Mouse (Mus musculus) erythroid progenitor cell, adult 5-6 weeks (primary cell): ENCODE measurements around the gene Hsph1. TPM values are rescaled to one million over a fixed set of nuclear protein-coding genes. Genes with fewer than 3 reads are reported as not detected.

Experiments
- ATAC-seq: replicated peaks from 2 replicates; pipeline ENCODE4 v1.8.0; 2016; ENCODE audit warnings: moderate number of reproducible peaks, mild to moderate bottlenecking, moderate TSS enrichment, inconsistent platforms; ENCODE audit not compliant: poor library complexity, low FRiP score, severe bottlenecking
- total RNA-seq, 2 experiments: library from RNA; stranded (forward) in 1 of 2; stranded (reverse) in 1 of 2; fragments of 150-400 nt in 1 of 2; fragments of 186-747, 209-891 nt in 1 of 2; gene quantifications; 2 replicates each; pipeline versions ENCODE4 v1.2.3 to v1.2.4; 2015 to 2017; ENCODE audit warnings: low replicate concordance in 2 of 2

The Hsph1 gene
- total RNA-seq, 2 experiments from 2014 or later = 3.8 to 36.9 TPM

DNA sequence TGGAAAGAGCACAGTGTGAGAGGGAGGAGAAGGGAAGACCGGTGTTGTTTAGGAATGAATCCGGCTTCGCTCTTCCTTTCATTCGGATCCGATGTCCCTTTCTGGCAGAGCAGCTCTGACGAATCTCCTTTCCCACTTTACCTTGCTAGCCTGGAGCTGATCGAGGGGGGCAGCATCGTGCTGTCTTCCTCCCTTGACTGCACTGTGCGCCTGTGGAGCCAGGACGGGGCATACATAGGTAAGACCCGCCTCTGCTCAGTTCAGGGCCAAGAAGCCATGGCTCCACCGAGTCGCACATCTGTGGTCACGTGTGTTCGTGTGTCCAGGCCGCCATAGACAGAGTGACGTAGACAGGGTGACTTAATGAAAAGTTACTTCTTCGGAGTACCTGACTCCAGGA lies 38.8 kb downstream of the Hsph1 start:
- ATAC-seq = no peak; the same call in 1 of the 2 replicates

DNA sequence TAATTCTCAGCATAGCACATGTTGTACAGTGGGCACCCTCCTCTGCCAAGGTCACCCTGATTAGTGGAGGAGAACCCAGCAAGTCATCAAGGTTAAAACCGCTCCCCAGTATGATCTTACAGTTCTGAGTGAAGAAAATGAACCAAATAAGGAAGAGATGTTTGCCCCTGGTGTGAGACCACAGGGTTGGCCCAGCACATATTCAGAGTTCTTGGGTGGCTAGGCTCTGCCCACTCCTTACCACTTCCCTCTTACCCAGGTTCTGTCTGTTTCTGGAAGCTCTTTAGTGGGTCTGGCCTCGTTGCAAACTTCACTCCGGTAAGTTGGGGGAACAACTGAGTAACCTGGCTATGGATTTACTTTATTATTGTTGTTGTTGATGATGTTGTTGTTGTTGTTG lies 42.0 kb downstream of the Hsph1 start:
- no peak for ATAC-seq

DNA sequence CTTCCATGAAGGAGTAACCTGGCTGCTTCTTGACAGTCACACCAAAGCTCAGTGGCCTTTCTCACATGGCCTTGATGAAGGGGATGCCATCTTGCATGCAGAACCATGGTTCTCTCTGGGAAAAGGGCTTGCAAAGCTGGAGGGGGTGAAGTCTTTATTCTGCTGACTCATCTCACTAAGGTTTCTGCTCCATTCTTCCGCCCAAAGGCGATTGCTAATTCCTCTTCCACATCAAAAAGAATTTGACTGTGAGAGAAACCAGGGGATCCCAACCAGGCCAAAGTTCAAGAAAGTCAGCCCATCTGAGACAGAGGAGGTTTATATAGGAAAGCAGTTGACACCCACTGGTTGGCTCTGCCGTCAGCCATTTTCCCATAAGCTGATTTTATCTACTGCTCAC lies 46.2 kb downstream of the Hsph1 start:
- no peak for ATAC-seq

DNA sequence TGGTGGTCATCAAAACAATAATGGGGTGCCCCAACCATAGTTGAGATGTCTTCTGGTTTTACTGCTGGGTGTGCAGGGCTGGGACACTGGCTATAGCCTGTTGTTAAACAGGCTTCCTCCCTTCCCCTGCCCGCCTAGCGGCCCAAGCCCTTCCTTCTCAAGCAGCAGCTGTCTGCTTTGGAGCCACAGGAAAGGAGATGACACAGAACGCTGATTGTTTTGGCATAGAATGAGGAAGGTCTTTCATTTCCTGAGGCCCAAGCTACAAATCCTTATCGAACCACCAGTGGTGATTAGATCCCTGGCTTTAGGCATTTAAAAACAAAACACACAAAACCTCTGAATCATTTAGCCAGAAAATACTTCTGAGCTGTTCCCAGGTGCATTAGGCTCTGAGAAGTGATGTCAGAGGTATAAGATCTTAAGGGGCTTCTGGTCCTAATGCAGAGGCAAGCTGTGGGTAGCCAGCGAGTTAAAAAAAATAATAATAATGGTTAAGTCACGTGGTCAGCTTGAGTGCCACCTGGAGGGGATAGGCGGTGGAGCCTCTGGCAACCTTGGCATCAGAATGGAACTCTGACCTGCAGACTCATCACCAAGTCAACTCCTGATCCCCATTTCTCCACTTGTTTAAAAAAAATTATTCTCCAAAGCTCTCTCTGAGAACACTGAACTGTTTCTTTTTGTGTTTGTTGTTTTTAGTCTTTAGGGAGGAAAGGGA lies 47.2 kb downstream of the Hsph1 start:
- no peak for ATAC-seq

DNA sequence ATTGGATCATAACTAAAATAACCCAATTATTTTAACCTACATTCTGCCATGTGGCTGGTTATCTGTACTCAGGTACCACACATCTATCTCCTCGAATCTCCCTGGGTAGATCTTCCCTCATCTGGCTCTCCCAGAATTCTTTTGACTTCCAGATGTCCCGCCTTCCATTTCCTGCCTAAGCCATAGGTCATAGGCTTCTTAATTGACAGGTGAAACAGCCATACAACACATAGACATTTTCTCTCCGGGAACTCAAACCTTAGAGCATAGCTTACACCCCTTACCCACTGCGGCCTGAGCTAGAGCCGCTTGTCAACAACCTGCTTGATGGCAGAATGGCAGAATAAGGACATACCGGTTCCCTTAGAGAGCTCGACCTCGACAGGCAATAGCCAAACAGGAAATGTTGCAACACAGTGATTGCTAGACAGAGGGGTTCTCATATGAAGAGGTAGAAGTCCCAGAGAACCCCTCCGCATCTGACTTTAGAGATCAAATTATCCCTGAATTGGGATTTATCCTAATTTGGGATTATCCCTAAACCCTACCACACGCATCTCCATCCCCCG lies 48.8 kb downstream of the Hsph1 start:
- no peak for ATAC-seq

DNA sequence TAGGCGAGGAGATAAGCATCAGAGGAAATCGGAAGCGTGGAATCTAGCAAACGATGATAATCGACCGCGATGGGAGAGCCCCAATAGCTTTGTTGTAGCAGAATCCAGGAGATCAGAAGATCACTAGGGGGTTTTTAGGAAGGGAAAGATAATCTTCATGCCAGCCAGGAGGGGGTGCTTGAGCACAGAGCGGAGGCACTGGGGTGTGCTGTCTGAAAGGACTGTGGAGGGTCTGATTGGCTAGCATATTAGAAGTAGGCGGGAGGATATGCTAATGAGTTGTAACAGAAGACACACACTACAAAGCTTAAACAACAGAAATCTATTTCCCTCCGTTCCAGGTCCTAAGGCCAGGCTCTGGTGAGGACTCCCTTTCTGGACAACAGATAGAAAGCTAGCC lies 50.3 kb downstream of the Hsph1 start:
- no peak for ATAC-seq

DNA sequence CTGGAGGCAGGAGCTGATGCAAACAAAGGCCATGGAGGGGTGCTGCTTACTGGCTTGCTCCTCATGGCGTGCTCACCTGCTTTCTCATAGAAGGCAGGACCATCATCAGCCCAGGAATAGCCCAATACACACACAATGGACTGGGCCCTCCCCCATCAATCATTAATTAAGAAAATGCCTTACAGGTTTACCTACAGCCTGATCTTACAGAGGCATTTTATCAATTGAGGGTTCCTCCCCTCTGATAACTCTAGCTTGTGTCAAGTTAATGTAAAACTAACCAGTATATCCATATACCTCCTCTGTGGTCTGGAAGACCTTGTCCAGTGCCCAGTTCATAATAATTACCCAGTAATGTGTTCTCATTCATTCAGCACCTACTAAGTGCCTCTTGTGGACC lies 50.9 kb downstream of the Hsph1 start:
- no peak for ATAC-seq

DNA sequence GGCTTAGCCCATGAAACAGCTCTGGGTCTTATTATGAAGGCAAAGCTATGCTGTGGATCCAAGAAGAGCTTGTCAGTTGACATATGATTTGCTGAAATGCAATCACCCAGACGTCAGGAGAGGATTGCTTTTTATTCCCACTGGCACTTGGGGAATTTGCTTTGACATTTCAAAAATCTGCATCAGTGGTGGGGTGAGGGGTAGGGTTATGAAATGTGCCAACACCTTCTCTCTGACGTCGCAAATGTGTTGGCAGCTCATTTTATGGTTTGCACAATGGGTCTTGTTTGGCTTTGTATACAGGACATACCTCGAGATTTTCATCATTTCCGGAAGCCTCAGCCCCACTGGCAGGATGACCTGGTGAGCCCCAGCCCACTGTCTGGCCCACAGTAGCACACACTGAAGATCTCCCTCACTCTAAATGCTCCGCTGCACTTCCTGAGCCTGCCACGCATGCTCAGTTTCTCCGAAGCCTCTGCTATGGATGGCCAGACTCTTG lies 52.0 kb downstream of the Hsph1 start:
- ATAC-seq = no peak

DNA sequence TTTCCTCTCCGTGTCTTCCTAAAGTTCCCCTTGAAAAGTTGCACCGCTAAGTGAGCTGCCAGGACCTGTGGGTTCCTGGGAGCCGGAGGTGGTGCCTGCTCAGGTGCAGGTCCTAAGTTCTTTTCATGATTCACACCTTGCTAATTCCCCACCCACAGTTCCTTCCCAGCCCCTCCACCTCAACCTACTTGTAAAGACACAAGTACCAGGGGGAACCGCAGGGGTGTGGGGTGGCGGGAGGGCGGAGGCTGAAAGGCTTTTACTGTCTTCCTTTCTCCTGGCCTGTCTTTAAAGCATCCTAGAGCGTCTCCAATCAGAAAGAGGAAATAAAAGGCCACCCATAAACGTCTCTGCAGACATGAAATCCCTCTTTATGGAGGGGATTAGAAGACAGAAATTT lies 52.7 kb downstream of the Hsph1 start:
- ATAC-seq = no peak

DNA sequence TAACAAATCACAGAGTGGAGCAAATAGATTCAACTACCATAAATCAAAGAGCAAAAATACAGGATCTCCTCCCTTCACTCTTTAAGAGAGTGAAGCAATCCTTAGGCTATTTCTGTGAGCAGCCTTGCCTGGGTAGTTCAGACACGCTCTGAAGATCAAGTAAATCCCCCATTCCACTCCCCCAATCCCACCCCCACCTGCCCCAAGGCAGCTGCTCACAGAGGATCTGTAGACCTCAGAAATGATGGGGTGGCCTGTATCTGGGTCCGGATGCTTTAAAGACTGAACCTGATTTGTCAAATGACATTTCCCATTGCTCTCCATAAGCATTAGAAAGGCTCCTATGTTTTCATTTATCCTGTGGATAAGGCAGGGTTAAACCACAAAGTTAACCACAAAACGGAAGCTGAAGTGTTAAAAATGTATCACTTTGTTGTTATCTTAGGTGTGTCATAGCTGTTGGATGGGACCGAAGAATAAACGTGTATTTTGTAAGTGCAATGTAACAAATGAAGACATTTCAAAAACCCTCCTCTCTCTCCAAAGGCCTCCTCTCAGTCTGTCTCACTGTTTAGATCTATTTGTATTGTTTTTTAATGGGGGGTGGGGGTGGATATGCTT lies 53.4 kb downstream of the Hsph1 start:
- no peak for ATAC-seq

DNA sequence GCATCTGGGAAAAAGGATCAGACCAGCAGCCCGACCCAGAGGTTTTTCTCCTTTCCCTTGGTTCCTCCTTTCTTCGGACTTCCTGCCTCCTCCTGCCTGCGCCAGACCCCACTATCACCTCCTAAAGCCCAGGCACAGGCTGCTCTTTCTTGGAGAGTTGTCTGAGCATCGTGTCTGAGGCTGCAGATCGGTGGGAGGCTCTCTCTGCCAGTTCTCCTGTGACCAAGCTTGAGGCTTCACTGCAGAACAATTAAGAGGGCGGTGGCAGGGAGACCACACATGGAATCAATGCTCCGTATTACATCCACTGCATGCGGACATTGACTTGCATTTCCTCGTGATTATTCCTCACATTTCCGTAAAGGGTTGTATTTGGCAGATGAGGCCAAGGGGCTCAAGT lies 58.7 kb downstream of the Hsph1 start:
- no peak for ATAC-seq

DNA sequence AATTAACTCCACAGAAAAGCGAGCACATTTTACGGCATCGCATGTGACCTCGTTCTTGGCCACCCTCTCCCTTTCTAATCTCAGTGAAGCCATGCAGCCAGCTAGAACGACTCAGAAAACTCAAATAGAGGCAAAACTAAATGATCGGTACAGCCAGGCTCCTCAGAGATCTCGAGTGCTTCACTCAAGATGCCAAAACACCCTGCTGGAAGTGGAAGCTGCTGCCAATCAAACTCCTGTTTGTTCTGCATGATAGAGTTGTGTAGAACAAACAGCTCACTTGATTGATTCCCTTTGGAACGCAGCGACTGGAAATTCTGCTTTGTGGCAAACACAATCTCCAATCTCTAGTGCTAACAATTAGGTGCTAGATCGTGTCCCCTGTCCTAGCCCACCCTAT lies 59.2 kb downstream of the Hsph1 start:
- ATAC-seq = no peak

DNA sequence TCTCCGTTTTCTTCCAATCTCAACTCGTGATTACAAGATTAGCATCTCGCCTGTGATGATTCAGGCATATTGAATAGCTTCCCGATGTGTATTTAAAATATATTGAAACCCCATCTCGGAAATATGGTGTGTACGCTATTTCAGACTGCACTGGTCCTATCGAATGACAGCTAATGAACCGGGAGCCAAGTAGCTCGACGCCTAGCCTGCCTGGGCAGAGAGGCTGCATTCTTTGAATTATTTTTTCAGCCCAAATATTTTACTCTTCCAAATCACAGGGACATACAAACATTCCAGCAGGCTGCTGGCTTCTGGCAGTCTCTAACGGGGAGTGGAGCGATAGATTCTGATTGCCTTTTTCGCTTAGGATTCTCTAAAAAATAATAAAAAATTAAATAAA lies 67.2 kb downstream of the Hsph1 start:
- ATAC-seq = no peak

DNA sequence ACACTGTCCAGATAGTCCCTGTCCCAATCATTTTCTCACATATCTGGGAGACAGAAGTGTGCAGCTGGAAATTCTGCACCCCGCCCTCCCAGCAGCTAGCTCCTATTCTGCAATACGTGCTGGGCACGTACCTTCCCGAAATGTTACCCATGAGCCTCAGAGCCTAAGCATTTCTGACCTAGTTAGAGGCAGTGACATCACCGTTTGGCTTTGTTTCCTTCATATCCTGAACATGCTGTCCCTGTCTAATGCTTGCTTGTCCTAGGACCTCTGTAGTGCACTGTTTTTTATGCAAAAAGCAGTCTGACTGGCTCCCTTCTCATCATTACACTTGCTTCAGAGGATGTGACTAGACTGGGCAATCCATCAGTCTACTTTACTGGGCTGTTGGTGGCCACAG lies 69.2 kb downstream of the Hsph1 start:
- ATAC-seq = no peak

DNA sequence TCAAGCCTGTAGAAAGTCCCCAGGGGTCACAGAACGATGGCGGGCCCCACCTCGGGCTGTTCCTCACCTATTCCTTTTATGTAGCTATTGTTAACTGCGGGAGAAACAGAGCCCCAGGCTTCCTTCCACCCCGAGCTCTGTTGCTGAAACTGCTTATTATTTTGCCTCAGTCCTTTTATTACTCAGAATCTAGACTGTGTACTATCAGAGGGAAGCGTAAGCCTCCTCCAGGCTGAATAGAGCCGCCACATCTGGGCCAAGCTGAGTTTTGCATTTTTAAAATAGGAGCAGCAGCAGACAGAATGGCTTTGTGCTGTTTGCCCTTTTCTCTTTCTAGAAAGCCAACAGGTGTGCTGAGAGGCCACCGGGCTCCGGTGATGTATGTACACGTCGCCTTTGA lies 70.2 kb downstream of the Hsph1 start:
- ATAC-seq = no peak

Other genes with a start within 250 kb of the Hsph1 start
- gene Medag, start 224.6 kb downstream of the Hsph1 start, total RNA-seq (2015; ENCODE audit: low replicate concordance) = not detected in 2 replicates
- not detected in 2 replicates for gene Medag, start 224.6 kb downstream of the Hsph1 start, total RNA-seq (2017; ENCODE audit: low replicate concordance)
- gene Tex26, start 196.7 kb downstream of the Hsph1 start, total RNA-seq (2015; ENCODE audit: low replicate concordance) = not detected in 2 replicates
- not detected in 2 replicates for gene Tex26, start 196.7 kb downstream of the Hsph1 start, total RNA-seq (2017; ENCODE audit: low replicate concordance)
- gene Wdr95, start 107.7 kb downstream of the Hsph1 start, total RNA-seq (2015; ENCODE audit: low replicate concordance) = 0.36 TPM in 1 of 2 replicates, not detected in the other
- gene Wdr95, start 107.7 kb downstream of the Hsph1 start, total RNA-seq (2017; ENCODE audit: low replicate concordance) = 0.26 TPM in 1 of 2 replicates, not detected in the other
- gene B3glct, start 41.9 kb upstream of the Hsph1 start, total RNA-seq (2015; ENCODE audit: low replicate concordance) = 4.0 and 11.7 TPM in 2 replicates
- 5.1 and 6.7 TPM in 2 replicates for gene B3glct, start 41.9 kb upstream of the Hsph1 start, total RNA-seq (2017; ENCODE audit: low replicate concordance)